Mouse (Mus musculus): ENCODE measurements at regions not wholly inside any gene's neighbourhood (a gene's known extent, or its start where the extent isn't known, plus 50 kb on each side); places are given as distances from the start of the nearest gene placed in this dataset.

DNA sequence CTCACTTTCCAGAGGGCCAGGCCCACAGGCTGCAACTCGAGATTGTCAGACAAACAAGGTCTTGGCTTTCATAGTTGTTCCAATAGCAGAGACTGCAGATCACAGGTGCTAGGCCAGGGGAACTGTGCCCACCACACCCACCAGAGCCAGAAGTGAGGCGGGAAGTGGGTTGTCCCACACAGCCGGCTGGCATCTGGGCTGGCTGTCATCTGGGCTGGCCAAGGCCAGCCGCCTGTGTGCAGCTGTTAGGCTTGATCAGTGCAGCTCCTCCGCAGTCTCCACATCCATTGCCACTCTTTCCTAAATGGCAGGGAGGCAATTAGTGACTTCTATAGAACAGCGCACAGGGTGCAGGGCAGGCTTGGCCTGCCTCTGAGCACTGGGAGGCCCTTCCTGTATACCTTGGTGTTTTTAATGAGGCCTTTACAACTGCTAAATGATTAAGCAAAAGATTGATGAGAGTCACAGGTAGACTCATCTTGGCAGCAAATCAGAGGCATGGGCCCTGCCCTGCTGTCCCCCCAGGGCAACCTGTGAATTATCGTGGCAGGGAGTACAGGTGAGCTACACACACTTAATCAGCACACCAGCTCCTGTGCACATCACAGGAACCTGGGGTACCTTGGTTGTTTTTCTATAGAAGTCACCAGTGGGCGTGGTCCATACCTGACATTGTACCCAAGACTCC lies 122.9 kb downstream of the Bmp7 start:
- TF ChIP-seq CTCF (IDR thresholded peaks at IDR 0.05; ENCODE audit: borderline replicate concordance, control insufficient read depth, extremely low read depth, insufficient read depth, low read length, poor library complexity) (no peak), POLR2A (IDR thresholded peaks at IDR 0.05; ENCODE audit: control insufficient read depth, extremely low read depth, insufficient read depth, low read length, poor library complexity) (no peak)
